Mouse (Mus musculus) left cerebral cortex, adult 9 months (tissue): ENCODE measurements around the gene Gnai2.
A peak's percentile ranks its signal among the peaks of the same experiment; 100 is the strongest.

Experiments
- DNase-seq, 2 experiments: peaks; one replicate each; pipeline ENCODE4 v3.0.0; 2022; ENCODE audit warnings: low spot score in 2 of 2

Gene Gnai2

GRCm38 (mm10) chr9:107611456-107612190, 23.5 kb downstream of the Gnai2 start:
- no peak for DNase-seq

GRCm38 (mm10) chr9:107609433-107609830, 25.7 kb downstream of the Gnai2 start:
- no peak for DNase-seq

GRCm38 (mm10) chr9:107608741-107609432, 26.3 kb downstream of the Gnai2 start, which contains the start of gene Sema3b:
TSS of gene Sema3b (minus strand) at chr9:107609229.
- no peak for DNase-seq

- DNase-seq = no peak
Measured at GRCm38 (mm10) chr9:107607653-107608245, 27.4 kb downstream of the Gnai2 start.

- no peak for DNase-seq
Measured at GRCm38 (mm10) chr9:107607036-107607435, 28.1 kb downstream of the Gnai2 start.

GRCm38 (mm10) chr9:107606591-107606990, 28.6 kb downstream of the Gnai2 start:
- no peak for DNase-seq

- no peak for DNase-seq
Measured at GRCm38 (mm10) chr9:107605041-107605661, 30.0 kb downstream of the Gnai2 start.

GRCm38 (mm10) chr9:107603251-107603650, 31.9 kb downstream of the Gnai2 start:
- no peak for DNase-seq

GRCm38 (mm10) chr9:107602068-107602648, 33.0 kb downstream of the Gnai2 start:
- peak in 1 of 2 experiments; percentile 93 for DNase-seq

- DNase-seq = no peak
Measured at GRCm38 (mm10) chr9:107601275-107601674, 33.9 kb downstream of the Gnai2 start.

GRCm38 (mm10) chr9:107600745-107601144, 34.4 kb downstream of the Gnai2 start:
- no peak for DNase-seq

GRCm38 (mm10) chr9:107599842-107600241, 35.3 kb downstream of the Gnai2 start:
- no peak for DNase-seq

- DNase-seq = no peak
Measured at GRCm38 (mm10) chr9:107599433-107599832, 35.7 kb downstream of the Gnai2 start.

GRCm38 (mm10) chr9:107598385-107598784, 36.8 kb downstream of the Gnai2 start:
- DNase-seq = no peak

GRCm38 (mm10) chr9:107596619-107597569, 38.3 kb downstream of the Gnai2 start:
- DNase-seq = no peak

GRCm38 (mm10) chr9:107594281-107595062, 40.7 kb downstream of the Gnai2 start:
- DNase-seq = no peak

GRCm38 (mm10) chr9:107593101-107593976, 41.8 kb downstream of the Gnai2 start:
- no peak for DNase-seq

GRCm38 (mm10) chr9:107590773-107591060, 44.5 kb downstream of the Gnai2 start:
- no peak for DNase-seq
